Mouse (Mus musculus) intestine, postnatal 0 days (tissue): ENCODE measurements at regions not wholly inside any gene's neighbourhood (a gene's known extent, or its start where the extent isn't known, plus 50 kb on each side); places are given as distances from the start of the nearest gene placed in this dataset.

Experiments
- ATAC-seq: fragments of 200-750 bp; cut with Nextera tagmentation; 2 replicates; pipeline ENCODE4 v1.8.0; 2017; ENCODE audit warnings: mild to moderate bottlenecking, moderate TSS enrichment, moderate library complexity
- H3K27ac ChIP-seq: fragments of 300-500 bp; sonication (generic); 2 replicates; pipeline ENCODE4 v1.5.1; 2014; ENCODE audit warnings: mild to moderate bottlenecking, low read depth, low read length, moderate library complexity
- H3K27me3 ChIP-seq: fragments of 300-500 bp; sonication (generic); replicated peaks from 2 replicates; pipeline ENCODE4 v1.6.1; 2014; ENCODE audit warnings: low read length, mixed read lengths; ENCODE audit not compliant: control insufficient read depth, insufficient read depth
- H3K36me3 ChIP-seq: fragments of 300-500 bp; sonication (generic); 2 replicates; pipeline ENCODE4 v1.6.1; 2014; ENCODE audit warnings: mild to moderate bottlenecking, moderate library complexity; ENCODE audit not compliant: control insufficient read depth, insufficient read depth
- H3K4me1 ChIP-seq: fragments of 300-500 bp; sonication (generic); replicated peaks from 2 replicates; pipeline ENCODE4 v1.6.1; 2014; ENCODE audit warnings: antibody characterized with exemption, low read length, mixed read lengths; ENCODE audit not compliant: control insufficient read depth, insufficient read depth
- H3K4me2 ChIP-seq: fragments of 300-500 bp; sonication (generic); replicated peaks from 2 replicates; pipeline ENCODE4 v1.6.1; 2014; ENCODE audit warnings: low read depth, mild to moderate bottlenecking, moderate library complexity
- H3K4me3 ChIP-seq: fragments of 300-500 bp; sonication (generic); 2 replicates; pipeline ENCODE4 v1.5.1; 2014; ENCODE audit warnings: low read depth, low read length
- H3K9ac ChIP-seq: fragments of 300-500 bp; sonication (generic); 2 replicates; pipeline ENCODE4 v1.6.1; 2014; ENCODE audit warnings: mild to moderate bottlenecking, low read depth, low read length
- H3K9me3 ChIP-seq: fragments of 300-500 bp; sonication (generic); 2 replicates; pipeline ENCODE4 v1.6.1; 2016; ENCODE audit warnings: mixed run types; ENCODE audit not compliant: control insufficient read depth
- CTCF ChIP-seq: sonication (generic); IDR thresholded peaks from 2 replicates; pipeline ENCODE4 v1.5.1; 2016; ENCODE audit warnings: low read depth, mild to moderate bottlenecking, control low read depth, antibody characterized with exemption, moderate library complexity
- WGBS: fragments of 180-500 bp; shearing (Covaris S2); extraction: QIAGEN DNeasy Blood & Tissue Kit; methylation state at CpG from one replicate; pipeline ENCODE4 v1.1.7; 2014; 5-methylcytosine and 5-hydroxymethylcytosine counted together

- Histone ChIP-seq H3K4me2 (no peak overlapping the region), H3K36me3 (no peaks in the 10 kb centered on the region), H3K27me3 (no peaks in the 10 kb centered on the region), H3K9ac (no peak overlapping the region), H3K27ac (no peak overlapping the region), H3K9me3 (no peaks in the 10 kb centered on the region), H3K4me3 (no peak overlapping the region), H3K4me1 (no peaks in the 10 kb centered on the region)
- no peak for ATAC-seq
- WGBS, result 80% methylated on average over 2 of the region's 2 CpGs
- TF ChIP-seq CTCF, result no peak
Measured at GRCm38 (mm10) chr3:99795835-99796234, 89.4 kb upstream of the Spag17 start.

- no peaks in the 10 kb centered on the region for H3K9me3 ChIP-seq
- H3K36me3 ChIP-seq, result no peaks in the 10 kb centered on the region
- H3K4me1 ChIP-seq, result no peaks in the 10 kb centered on the region
- H3K27ac ChIP-seq, result no peak overlapping the region
- TF ChIP-seq CTCF, result no peak
- H3K4me3 ChIP-seq, result no peak overlapping the region
- H3K9ac ChIP-seq, result no peak overlapping the region
- no peaks in the 10 kb centered on the region for H3K27me3 ChIP-seq
- no peak for ATAC-seq
- no peak overlapping the region for H3K4me2 ChIP-seq
- 32% methylated on average over 2 of the region's 2 CpGs for WGBS
Measured at GRCm38 (mm10) chr3:99797791-99798190, 87.4 kb upstream of the Spag17 start.

GRCm38 (mm10) chr3:99810532-99810931 lies 74.7 kb upstream of the Spag17 start:
- Histone ChIP-seq H3K36me3 (no peaks in the 10 kb centered on the region), H3K27me3 (no peaks in the 10 kb centered on the region), H3K4me3 (no peak overlapping the region), H3K4me2 (no peak overlapping the region), H3K4me1 (no peaks in the 10 kb centered on the region), H3K9me3 (no peaks in the 10 kb centered on the region), H3K27ac (no peak overlapping the region), H3K9ac (no peak overlapping the region)
- no peak for ATAC-seq
- 80% methylated on average over 4 of the region's 4 CpGs for WGBS
- TF ChIP-seq CTCF, result no peak

- Histone ChIP-seq H3K9ac (no peak overlapping the region), H3K27ac (no peak overlapping the region), H3K27me3 (no peaks in the 10 kb centered on the region), H3K4me1 (no peaks in the 10 kb centered on the region), H3K9me3 (no peaks in the 10 kb centered on the region), H3K36me3 (no peaks in the 10 kb centered on the region), H3K4me3 (no peak overlapping the region), H3K4me2 (no peak overlapping the region)
- no peak for ATAC-seq
- WGBS, result 85% methylated on average over 3 of the region's 3 CpGs
- TF ChIP-seq CTCF, result 0 out of 2 replicates have a peak, but pooled peaks have one; percentile 11
Measured at GRCm38 (mm10) chr3:99811276-99811675, 73.9 kb upstream of the Spag17 start.

GRCm38 (mm10) chr3:99812836-99813235 lies 72.4 kb upstream of the Spag17 start:
- H3K36me3 ChIP-seq, result no peaks in the 10 kb centered on the region
- TF ChIP-seq CTCF, result no peak
- no peaks in the 10 kb centered on the region for H3K27me3 ChIP-seq
- no peak overlapping the region for H3K27ac ChIP-seq
- no peak for ATAC-seq
- no peak overlapping the region for H3K9ac ChIP-seq
- H3K4me1 ChIP-seq, result no peaks in the 10 kb centered on the region
- no peak overlapping the region for H3K4me3 ChIP-seq
- H3K4me2 ChIP-seq, result no peak overlapping the region
- no peaks in the 10 kb centered on the region for H3K9me3 ChIP-seq
- 47% methylated on average over 4 of the region's 4 CpGs for WGBS

GRCm38 (mm10) chr3:99815115-99815514 lies 70.1 kb upstream of the Spag17 start:
- TF ChIP-seq CTCF, result no peak
- no peak overlapping the region for H3K4me3 ChIP-seq
- H3K27ac ChIP-seq, result no peak overlapping the region
- H3K9me3 ChIP-seq, result no peaks in the 10 kb centered on the region
- H3K4me2 ChIP-seq, result no peak overlapping the region
- ATAC-seq, result no peak
- WGBS, result 46% methylated on average over 3 of the region's 3 CpGs
- no peaks in the 10 kb centered on the region for H3K4me1 ChIP-seq
- no peak overlapping the region for H3K9ac ChIP-seq
- no peaks in the 10 kb centered on the region for H3K36me3 ChIP-seq
- no peaks in the 10 kb centered on the region for H3K27me3 ChIP-seq

GRCm38 (mm10) chr3:99817965-99818364 lies 67.2 kb upstream of the Spag17 start:
- H3K4me3 ChIP-seq, result no peak overlapping the region
- no peaks in the 10 kb centered on the region for H3K36me3 ChIP-seq
- no peak overlapping the region for H3K9ac ChIP-seq
- H3K27ac ChIP-seq, result no peak overlapping the region
- H3K9me3 ChIP-seq, result no peaks in the 10 kb centered on the region
- H3K4me1 ChIP-seq, result no peaks in the 10 kb centered on the region
- H3K4me2 ChIP-seq, result no peak overlapping the region
- ATAC-seq, result no peak
- no peak for TF ChIP-seq CTCF
- 51% methylated on average over 8 of the region's 8 CpGs for WGBS
- no peaks in the 10 kb centered on the region for H3K27me3 ChIP-seq
